Mouse (Mus musculus): Measurements from ENCODE around the gene Med24. TPM values are rescaled to one million over a fixed set of nuclear protein-coding genes. Genes with fewer than 3 reads are reported as not detected.
"Not testable (repeated sequence)": the region's sequence is repeated elsewhere in the genome, so short reads cannot be mapped to it uniquely, and the experiment has no call there.

Gene Med24
- polyA plus RNA-seq, 1 experiment, result 32.8 TPM

DNA sequence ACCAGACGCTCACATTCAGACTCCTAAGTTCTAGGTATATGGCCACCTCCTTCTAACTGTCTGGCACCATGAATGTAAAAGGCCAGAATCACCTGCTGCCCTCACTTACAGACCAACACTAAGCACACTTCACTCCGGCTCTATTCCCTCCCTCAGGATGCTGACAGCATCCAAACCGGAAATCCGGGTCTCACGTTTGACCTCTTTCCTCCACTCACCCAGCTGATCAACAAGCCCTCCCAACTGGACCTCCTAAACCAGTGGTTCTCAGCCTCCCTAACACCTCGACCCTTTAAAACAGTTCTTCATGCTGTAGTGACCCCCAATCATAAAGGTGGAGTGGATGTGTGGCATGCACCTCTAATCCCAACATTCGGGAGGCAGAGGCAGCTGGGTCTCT, 6.1 kb downstream of the Med24 start:
- no peak for DNase-seq (ENCODE audit: low spot score)

DNA sequence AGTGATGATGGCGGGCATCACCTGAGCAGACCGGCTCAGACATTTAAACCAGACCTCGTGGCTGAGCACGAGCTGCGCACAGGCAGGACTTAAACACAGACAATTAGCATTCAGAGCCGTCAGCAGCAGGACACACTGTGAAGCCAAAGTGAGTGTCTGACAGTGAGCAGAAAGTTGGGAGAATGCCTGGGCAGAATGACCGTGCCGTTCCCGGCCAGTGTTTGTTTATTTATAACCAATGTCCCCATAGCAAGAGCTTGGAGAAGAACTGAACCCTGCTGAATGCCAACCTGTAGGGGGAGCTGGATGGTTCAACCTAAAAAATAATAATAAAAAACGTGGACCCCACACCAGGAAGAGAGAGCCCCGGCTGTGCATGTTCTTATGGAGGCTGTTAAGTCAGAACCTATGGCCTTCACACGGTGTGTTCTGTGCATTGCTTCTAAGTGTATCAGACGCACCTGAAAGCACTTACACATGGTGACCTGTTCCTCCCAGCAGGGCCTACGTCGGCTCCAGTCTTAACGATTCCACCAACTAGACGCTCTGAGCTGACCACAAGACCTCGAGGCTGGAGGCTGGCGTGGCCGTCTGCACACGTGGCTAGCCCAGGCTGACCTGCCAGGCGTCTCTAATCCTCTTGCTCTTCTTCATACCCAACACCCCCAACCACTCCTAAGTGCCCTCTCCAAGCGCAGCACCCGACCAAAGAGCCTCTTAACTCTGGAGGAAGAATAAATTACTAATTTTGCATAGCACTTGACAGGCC, 7.6 kb downstream of the Med24 start:
- no peak for DNase-seq (ENCODE audit: low spot score)

DNA sequence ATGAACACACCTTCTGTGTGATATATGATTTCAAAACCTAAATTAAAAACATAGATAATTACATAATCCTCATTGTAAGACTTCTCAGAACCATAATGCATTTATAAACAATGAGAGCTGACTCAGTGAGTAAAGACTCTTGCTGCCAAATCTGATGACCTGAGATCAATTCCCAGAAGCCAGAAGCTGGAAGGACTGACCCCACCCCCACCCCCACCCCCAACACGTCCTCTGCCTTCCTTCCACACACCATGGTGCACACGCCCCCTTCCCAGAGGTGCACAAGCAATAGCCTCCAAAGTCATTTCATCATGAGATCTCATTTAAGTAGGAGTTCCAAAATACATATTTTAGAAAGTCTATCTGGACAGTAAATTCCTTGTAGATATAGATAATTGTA, 8.5 kb downstream of the Med24 start:
- DNase-seq (ENCODE audit: low spot score), result no peak

DNA sequence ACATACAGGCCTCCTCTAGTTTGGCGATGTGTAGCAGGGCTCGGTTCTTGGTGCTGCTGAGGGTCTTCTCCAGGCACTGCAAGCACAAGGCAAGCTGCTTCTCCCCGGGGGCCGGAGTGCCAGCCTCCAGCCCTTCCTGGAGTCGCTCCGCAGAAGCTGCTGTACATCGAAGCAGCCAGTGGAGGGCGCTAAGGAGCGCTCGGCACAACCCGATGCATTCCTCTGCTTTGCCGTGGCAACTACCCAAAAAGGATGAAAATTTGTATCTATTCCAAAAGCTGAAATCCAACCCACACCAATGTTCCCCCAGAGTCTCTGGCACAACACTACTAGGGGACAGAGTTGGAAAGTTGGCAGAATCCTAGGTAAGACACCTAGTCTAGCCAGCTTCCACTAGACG, 11.3 kb downstream of the Med24 start:
- DNase-seq (ENCODE audit: low spot score), result peak; percentile 54

DNA sequence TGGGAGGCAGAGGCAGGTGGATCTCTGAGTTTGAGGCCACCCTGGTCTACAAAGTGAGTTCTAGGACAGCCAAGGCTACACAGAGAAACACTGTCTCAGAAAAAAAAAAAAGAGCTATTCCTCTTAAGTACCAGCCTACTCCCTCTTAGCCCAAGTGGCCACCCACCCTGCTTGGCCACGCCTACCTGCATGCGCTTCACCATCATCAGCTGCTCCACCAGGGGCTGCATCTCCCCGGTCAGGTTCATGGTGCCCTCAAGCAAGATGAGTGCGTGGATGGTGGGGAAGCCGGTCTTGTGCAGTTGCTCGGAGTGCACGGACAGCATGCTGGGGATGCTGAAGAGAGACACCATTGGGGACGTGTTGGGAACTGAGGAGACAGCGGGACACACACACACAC, 13.3 kb downstream of the Med24 start:
- no peak for DNase-seq (ENCODE audit: low spot score)

DNA sequence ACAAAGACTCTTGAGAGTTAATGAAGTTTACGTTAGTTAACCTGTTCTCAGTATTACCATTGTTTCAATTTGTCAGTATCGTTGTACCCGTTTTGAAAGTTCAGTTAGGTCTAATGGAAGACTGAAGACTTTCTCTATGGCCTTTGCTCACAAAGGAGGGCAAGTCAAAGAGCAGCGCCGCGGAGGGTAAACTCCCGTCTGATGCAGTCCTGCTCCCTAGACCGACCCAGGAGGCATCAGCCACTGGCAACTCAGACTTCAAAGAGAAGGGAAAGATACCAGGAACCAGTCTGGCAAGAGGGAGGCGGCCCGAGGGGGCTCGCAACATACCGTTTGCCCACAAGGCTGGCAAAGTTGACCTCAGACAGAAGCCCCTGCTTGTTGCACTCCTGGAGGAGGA, 15.5 kb downstream of the Med24 start:
- no peak for DNase-seq (ENCODE audit: low spot score)

DNA sequence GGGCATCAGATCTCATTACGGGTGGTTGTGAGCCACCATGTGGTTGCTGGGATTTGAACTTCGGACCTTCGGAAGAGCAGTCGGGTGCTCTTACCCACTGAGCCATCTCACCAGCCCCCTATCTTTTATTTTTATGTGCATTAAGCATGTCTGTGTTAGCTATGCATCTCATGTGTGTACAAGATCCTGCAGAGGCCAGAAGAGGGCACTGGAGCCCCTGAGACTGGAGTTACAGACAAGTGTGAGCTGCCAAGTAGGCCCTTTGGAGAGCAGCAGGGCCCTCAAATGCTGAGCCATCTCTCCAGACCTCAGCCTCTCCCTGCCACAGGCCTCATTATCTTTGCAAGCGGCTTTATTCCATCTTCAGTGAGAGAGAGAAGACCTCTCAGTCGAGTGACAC, 17.2 kb downstream of the Med24 start:
- not testable (repeated sequence) for DNase-seq (ENCODE audit: low spot score)

DNA sequence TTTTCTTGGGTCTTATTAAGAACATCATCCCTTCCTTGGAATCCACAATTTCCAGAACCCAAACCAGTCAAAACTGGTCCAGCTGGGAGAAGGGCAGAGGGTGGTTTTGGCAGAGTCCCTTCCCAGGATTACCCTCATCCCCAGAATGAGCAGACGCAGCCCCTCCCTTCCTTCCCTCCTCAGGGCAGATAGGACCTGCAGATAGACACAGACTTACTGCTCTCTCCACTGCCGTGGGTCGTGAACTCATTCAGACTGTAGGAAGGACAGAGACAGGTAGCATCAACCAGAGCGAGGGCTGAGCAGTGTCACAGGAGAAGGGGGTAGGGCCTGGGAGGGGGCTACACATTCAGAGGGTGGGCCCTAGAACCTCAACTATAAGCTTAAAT, 18.2 kb downstream of the Med24 start:
- DNase-seq (ENCODE audit: low spot score), result no peak

DNA sequence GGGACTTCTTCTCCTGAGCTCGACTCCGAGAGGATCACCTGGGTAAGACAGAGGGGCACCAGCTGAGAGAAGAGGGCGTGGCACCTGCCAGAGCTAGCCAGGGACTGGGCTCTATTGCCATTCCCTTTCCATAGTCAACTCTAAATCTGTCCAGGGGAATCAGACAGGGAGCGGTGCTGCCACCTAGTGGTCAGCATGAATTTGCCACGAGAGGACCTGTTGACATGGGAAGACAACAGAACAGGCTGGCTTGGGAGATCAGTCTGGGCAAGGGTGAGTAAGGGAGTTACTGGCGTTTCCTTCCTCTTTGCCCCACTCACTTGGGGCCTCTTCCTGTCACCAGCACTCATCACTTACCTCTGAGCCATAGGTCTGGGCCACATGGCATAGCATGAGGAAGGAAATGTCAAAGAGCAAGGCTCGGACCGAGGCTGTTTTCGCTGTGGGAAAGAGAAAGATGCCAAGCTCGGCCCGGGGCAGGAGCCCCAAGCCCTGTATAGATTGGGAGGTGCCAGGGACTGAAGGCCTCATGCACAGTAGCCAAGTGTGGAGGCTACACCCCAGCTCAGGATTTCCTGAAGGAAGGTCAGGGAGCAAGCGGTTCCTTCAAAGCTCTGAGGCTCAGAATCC, 18.7 kb downstream of the Med24 start:
- peak; percentile 74 for DNase-seq (ENCODE audit: low spot score)

DNA sequence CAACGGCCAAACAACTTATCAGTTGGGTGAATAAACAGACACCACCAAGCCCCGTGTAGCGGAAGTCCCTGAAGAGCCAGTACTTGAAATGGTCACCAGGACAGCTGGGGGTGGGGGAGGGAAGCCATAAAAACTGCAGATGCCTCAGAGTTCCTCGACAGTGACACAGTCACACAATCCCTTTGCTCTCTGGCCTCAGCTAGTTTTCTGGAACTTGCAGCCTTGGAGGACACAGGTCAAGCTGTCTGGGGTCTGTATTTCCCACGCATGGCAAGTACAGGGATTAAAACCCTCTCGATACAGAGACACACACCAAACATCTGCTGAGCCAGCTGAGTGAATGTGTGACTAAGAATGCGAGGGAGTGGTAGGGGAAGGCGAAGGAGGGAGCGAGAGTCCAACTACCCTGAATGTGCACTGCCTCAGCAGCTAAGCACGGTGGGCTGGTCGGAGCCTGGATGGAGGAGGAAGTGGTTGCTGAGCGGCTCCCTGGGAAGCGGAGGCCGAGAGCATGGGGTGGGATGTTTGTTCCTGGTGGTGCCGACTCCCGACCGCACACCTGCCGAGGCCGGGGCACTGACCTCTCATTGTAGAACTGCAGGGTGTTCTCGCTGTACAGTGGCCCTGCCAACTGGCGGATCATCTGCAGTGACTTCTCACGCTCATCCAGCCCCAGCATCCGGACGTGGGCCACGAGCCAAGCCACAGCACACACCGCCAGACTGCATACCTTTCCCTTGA, 20.1 kb downstream of the Med24 start:
- no peak for DNase-seq (ENCODE audit: low spot score)

DNA sequence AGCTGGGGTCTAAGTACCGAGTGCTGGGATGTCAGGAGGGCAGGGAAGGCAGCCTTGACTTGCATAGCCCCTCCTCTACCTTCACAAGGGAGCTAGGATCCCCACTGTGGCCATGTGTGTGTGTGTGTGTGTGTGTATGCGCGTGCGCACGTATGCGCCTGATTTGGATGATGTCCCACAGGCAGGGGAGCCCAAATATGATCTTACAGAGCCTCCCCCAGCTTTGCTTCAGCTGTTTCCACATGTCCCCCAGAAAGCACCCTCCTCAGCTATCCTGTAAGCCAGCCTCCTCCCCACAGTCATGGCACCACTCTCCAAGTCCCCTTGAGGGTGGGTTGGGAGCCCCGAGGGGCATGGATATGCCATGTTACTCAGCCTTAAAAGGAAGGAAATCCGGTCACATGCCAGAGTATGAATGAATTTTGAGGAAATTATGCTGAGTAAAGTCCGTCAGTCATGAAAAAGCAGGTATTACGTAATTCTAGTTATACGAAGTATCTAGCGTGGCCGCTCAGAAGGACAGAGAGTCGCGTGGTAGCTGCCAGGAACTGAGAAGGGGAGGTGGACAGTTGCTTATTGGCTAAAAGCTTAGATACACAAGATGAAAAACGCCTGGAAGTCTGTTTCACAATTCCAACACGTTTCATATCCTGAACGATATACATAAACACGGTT, 20.8 kb downstream of the Med24 start:
- no peak for DNase-seq (ENCODE audit: low spot score)

DNA sequence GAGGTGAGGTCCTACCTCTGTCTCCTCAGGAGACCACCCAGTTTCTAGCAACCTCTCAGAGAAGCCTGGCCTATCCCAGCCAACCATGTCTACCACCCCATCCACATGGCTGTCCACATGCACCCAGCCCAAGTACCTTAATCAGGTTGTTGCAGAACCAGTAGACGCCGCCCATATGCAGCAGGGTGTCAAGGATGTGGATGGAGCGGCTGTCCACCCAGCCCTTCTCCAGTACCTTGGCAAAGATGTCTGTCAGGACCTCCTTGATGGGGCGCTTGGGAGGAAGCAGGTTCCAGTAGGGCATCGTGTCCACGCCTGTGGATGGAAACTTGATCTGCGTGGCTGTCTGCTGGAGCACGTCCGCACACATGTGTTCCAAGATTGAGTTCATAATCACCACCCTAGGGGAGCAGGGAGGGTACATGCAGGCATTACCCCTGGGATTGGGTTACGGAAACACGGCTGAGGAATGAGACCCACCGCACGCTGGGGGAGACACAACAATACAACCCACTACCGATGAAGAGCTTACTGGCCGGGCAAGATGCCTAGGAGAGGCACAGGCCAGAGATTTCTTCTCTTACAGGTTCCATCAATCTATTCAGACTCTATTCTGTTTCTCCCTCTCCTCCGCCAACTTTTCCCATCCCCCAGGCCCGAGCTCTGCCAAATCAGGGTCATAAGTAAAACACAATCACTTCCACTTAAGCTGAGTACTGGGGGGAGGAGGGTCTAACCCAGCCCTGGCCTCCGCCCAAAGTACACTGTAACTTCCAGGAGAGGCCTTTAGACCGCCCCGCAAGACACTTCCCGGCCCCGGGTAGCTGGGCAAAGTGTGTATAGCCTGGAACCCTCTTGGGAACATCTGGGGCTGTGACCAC, 21.6 kb downstream of the Med24 start:
- DNase-seq (ENCODE audit: low spot score), result no peak

DNA sequence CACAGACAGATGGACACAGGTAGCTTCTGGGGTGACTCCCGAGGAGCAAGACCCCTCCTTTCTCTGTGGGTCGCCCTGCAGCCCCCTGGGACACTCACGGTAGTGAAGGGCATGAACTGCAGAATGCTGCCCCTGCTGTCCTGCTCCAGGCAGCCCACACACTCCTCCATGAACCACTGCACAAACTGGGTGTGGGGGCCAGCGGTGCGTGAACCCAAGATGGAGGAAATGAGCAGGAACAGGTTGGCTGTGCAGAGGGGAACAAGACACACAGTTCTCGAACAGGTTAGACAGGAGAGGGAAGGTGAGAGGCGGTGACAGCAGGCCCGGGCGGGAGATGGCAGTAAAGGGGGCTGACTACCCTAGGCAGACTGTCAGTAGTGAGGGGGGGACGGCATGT, 24.2 kb downstream of the Med24 start:
- DNase-seq (ENCODE audit: low spot score), result no peak

DNA sequence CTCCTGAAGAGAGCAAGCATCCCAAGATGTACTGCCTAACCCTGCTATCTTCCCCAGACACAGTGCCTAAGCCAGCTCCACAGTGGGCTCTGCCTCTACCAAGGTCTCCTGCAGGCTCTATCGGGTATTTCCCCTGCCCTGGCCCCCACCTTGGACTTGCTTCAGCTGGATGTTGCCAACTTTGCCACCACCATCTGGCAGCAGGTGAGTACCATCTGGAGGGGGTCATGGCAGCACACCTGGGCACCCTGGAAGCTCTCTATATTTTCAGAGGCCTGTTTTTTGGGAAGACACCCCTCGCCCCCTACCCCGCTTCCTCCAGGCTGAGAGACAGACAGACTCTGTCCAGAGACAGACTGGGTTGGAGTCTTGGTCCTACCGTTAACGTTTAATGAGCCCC, 26.9 kb downstream of the Med24 start:
- DNase-seq (ENCODE audit: low spot score), result no peak

DNA sequence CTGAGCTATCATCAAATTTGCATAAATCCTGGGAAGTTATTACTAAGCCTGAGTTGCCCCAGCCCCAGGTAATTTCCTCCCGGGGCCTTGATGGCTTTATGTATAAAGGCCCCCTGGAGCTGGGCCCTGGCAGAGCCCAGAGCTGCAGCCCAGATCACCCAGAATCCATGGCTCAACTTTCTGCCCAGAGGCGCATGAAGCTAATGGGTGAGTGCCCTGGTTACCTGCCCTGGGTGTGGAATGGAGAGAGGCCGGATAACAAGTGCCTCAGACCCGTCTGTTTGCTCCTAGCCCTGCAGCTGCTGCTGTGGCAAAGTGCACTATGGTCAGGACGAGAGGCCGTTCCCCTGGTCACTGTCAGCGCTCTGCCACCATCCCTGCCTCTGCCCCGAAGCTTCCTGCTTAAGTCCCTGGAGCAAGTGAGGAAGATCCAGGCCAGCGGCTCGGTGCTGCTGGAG, 28.0 kb downstream of the Med24 start, which contains the start of gene Csf3:
Csf3 (plus strand) TSS at position 51 of the 458 bp plus-strand sequence.
- no peak for DNase-seq (ENCODE audit: low spot score)

DNA sequence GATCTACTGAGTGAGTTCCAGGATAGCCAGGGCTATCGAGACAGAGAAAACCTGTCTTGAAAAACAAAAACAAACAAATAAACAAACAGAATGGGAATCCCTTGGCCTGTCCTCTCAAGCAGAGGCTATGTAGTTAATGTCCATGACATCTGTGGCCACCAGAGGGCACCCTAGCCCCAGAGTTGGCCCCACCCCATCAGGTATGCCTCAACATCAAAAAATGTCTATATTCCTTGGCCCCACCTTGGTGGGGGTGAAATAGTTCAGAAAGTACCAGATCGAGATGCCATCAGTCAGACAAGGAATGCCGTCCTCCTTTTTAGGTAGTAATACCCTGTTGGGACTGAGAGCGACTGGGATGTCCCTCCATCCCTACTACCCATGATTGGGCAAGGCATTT, 29.3 kb downstream of the Med24 start:
- peak; percentile 69 for DNase-seq (ENCODE audit: low spot score)

DNA sequence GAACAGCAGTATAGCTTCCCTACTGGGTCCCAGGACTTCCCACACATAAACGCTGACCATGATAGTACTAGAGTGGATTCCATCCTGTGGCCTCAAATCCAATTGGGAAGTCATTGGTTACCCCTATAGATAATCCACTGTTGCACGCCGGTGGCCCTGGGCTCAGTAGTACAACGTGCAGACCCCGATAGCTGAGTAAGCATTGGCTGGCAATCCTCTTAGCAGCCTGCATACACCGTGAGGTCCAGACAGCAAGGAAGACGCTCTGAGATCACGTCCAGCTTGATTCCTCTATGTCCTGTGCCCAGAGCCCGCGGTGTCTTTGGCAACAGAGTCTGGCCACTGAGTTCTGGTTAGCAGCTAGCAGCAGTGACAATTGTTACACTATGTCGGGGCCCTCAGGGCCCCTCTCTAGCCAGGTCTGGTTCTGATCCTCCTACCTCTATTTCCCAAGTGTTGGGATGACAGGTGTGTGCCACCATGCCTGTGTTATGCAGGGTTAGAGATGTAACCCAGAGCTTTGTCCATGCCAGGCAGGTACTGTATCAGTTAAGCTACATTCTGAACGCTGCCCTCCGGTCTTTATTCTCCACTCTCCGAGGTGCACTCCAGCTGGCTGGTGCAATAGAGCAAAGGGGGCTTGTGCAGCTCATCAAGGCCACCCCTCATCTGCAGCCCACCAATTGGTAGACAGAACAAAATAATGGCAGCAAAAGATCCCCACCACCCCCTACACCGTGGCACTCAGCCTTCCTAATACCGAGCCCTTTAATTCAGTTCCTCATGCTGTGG, 30.2 kb downstream of the Med24 start:
- DNase-seq (ENCODE audit: low spot score), result no peak

DNA sequence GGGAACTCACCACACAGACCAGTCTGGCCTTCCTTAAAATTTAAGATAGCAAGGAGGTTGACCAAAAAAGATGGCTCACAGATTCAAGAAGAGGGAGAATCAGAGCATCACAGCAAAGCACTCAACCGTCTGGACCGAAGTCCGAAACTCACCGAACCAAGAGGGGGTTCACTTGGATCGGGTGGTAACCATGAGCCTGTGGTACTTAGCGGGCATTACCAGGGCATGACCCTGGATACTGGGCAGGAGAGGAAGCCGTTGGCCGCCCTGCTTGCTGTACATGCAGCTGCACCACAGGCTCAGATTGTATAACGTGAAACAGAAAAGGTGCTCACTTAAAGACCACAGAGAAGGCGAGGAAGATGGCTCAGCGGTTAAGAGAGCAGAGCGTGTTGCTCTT, 32.0 kb downstream of the Med24 start:
- DNase-seq (ENCODE audit: low spot score), result no peak

DNA sequence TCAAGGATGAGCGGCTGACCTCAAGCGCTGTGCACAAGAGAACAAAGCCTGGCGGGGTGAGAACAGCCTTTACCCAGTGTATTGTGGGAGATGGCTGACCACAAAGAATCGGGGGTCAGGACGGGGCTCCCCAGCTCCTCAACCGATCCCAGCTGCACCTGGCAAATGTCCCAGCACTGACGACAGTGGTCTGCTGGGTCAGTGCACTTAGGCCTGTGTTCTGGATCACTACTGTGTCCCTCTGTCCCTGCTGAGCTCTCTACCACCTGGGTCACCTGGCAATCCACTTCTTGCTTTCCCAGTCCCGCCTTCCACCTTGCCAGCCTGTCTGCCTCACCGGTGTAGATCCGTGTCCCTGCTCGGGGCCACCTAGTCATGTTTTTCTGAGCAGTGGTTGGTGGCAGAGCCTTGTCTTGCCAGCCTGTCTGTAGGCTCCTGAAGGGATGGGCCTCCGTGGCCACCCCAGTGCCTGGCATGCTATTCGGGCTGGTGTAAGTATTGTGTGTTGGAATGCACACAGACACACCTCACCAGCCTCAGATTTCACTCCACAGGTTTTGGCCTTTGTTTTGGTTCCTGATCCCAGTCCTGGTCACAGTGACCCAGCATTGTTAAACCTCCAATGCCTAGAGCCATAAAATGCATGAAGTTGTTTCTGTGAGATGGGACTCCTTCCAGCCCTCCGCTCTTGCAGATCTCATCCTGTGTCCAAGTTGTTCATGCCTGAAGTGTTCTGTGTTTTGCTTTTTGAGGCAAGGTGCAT, 32.6 kb downstream of the Med24 start:
- DNase-seq (ENCODE audit: low spot score), result no peak

DNA sequence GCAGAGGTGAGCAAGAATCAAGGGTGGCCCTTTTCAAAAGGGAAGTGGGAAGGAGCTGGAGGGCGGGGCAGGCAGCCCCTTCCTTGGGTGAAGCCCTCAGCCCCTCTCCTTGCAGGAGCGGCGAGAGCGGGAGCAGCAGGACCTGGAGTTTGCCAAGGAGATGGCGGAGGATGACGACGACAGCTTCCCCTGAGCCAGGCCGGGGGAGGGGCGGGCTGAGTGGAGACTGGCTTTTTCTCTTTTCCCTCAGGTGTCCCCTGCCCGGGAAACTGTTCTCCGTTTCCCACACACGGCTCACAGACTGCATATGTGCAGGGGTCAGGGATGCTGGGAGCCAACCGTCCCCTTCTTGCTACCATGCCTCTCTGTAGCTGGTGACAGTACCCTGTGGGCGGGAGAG, 33.8 kb downstream of the Med24 start:
- no peak for DNase-seq (ENCODE audit: low spot score)
